Mouse (Mus musculus) thymus, adult 2 months (tissue): ENCODE measurements around the gene Letmd1.

Experiments
- CTCF ChIP-seq: fragments of 200-500 bp; IDR thresholded peaks from 2 replicates; pipeline ENCODE4 v1.5.1; 2012; ENCODE audit warnings: mild to moderate bottlenecking, control low read depth, low read length, moderate library complexity, borderline replicate concordance; ENCODE audit not compliant: control insufficient read depth, poor library complexity, insufficient read depth; ENCODE audit errors: extremely low read depth
- POLR2A ChIP-seq: fragments of 200-500 bp; IDR thresholded peaks from 2 replicates; pipeline ENCODE4 v1.6.1; 2012; ENCODE audit warnings: mild to moderate bottlenecking, low read length, control low read depth, moderate library complexity; ENCODE audit not compliant: control insufficient read depth, poor library complexity, insufficient read depth; ENCODE audit errors: extremely low read depth

- TF ChIP-seq CTCF: no peak
- no peak for TF ChIP-seq POLR2A
Measured at GRCm38 (mm10) chr15:100485576-100485975, 16.8 kb downstream of the Letmd1 start.
